Mouse (Mus musculus) liver, adult 2 months (tissue): ENCODE measurements at regions not wholly inside any gene's neighbourhood (a gene's known extent, or its start where the extent isn't known, plus 50 kb on each side); places are given as distances from the start of the nearest gene placed in this dataset.

ENCODE experiments used
- DNase-seq: peaks from one replicate; pipeline ENCODE4 v3.0.0-alpha.2; 2011; ENCODE audit warnings: low read depth, low spot score; ENCODE audit errors: extremely low read depth
- H3K27ac ChIP-seq: fragments of 200-500 bp; replicated peaks from 2 replicates; pipeline ENCODE4 v1.5.1; 2012; ENCODE audit warnings: low read depth, mild to moderate bottlenecking, control low read depth, inconsistent platforms, low read length; ENCODE audit not compliant: insufficient read depth
- H3K27me3 ChIP-seq: fragments of 200-500 bp; 2 replicates; pipeline ENCODE4 v1.6.1; 2012; ENCODE audit warnings: mild to moderate bottlenecking, moderate library complexity, low read length, inconsistent platforms; ENCODE audit not compliant: control insufficient read depth, insufficient read depth
- H3K36me3 ChIP-seq: fragments of 200-500 bp; 2 replicates; pipeline ENCODE4 v1.6.1; 2012; ENCODE audit warnings: low read length, inconsistent platforms; ENCODE audit not compliant: control insufficient read depth, insufficient read depth
- H3K4me1 ChIP-seq: fragments of 200-500 bp; 2 replicates; pipeline ENCODE4 v1.6.1; 2011; ENCODE audit warnings: low read length; ENCODE audit not compliant: control insufficient read depth, insufficient read depth
- H3K4me3 ChIP-seq: fragments of 200-500 bp; 2 replicates; pipeline ENCODE4 v1.5.1; 2011; ENCODE audit warnings: low read depth, mild to moderate bottlenecking, control low read depth, low read length, moderate library complexity; ENCODE audit not compliant: insufficient read depth
- H3K79me2 ChIP-seq: fragments of 200-500 bp; 2 replicates; pipeline ENCODE4 v1.6.1; 2012; ENCODE audit warnings: inconsistent platforms, mild to moderate bottlenecking, low read length, moderate library complexity; ENCODE audit not compliant: control insufficient read depth, insufficient read depth
- H3K9ac ChIP-seq: fragments of 200-500 bp; 2 replicates; pipeline ENCODE4 v1.6.1; 2012; ENCODE audit warnings: low read depth, mild to moderate bottlenecking, control low read depth, inconsistent platforms, low read length
- CTCF ChIP-seq: fragments of 200-500 bp; IDR thresholded peaks from 2 replicates; pipeline ENCODE4 v1.5.1; 2011; ENCODE audit warnings: low read depth, low read length, control low read depth
- POLR2A ChIP-seq: fragments of 200-500 bp; IDR thresholded peaks from 2 replicates; pipeline ENCODE4 v1.6.1; 2011; ENCODE audit warnings: low read length, control low read depth; ENCODE audit not compliant: insufficient read depth; ENCODE audit errors: extremely low read depth
- WGBS: fragments of 180-500 bp; shearing (Covaris S2); methylation state at CpG from one replicate; pipeline ENCODE4 v1.1.7; 2018; 5-methylcytosine and 5-hydroxymethylcytosine counted together

DNA sequence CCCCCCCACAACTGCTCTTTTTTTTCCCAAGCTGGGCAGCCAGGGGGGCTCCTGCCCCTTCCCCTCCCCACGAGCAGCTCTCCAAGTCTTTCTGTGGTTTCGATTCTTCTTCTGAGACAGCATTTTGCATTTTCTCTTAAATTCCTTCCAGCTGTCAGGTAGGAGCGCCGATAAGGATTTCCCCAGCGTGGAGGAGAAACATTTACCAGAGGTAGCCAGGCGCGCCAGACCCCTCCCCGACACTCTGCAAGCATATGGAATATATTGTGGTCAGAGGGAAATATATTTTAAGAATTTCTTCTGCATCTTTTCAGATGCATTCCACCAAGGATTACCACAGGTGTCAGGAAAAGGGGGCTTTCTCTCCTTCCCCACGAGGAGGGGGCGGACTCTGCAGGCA is 111.9 kb downstream of the Tbx5 start:
- H3K27me3 ChIP-seq = 0 out of 2 replicates have a peak, but pooled peaks cover 2% of the 10 kb centered on the region
- H3K9ac ChIP-seq = no peak overlapping the region
- 71% methylated on average over 10 of the region's 10 CpGs for WGBS
- no peaks in the 10 kb centered on the region for H3K36me3 ChIP-seq
- no peaks in the 10 kb centered on the region for H3K79me2 ChIP-seq
- H3K27ac ChIP-seq = no peak overlapping the region
- H3K4me3 ChIP-seq = no peak overlapping the region
- no peaks in the 10 kb centered on the region for H3K4me1 ChIP-seq
- TF ChIP-seq CTCF = no peak
- TF ChIP-seq POLR2A = no peak
- no peak for DNase-seq

DNA sequence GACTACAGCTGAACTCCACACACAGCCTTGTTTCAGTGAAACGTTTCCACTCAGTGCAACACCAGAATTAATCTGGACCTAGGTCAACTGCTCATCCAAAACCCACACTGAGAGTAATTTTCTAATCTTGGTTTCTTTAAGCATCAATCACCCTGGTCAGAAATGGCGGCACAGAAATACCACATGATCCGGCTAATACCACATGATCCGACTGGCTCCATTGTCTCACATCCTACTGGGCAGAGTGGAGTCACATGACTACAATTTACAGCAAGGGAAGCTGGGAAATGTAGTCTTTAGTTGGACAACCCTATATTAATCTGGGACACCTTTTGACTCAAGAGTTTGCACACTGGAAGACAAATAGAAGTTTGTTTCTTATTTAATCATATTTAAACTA is 115.9 kb downstream of the Tbx5 start:
- Histone ChIP-seq H3K4me3 (no peak overlapping the region), H3K79me2 (no peaks in the 10 kb centered on the region), H3K27ac (no peak overlapping the region), H3K4me1 (0 out of 2 replicates have a peak, but pooled peaks cover 3% of the 10 kb centered on the region), H3K36me3 (no peaks in the 10 kb centered on the region), H3K9ac (no peak overlapping the region), H3K27me3 (0 out of 2 replicates have a peak, but pooled peaks cover 2% of the 10 kb centered on the region)
- no peak for DNase-seq
- 82% methylated on average over 4 of the region's 4 CpGs for WGBS
- TF ChIP-seq POLR2A (no peak), CTCF (no peak)

DNA sequence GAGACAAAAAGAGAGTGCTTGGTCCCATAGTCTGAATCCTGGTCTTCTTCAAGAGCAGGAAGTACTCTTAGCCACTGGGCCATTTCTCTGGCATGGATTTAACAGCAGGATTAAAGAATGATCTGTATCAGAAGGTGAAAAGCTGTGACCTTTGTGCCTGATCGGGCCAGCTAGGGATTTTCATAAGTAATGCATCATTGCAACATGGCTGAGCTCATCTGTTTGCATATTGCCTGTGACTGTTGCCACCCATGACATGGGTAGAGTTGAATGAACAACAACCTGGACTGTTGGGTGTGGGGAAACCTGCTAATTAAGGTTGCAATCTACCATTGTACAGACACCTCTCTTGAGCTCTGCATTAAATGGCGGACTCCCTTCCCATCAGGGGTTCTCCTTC is 119.6 kb downstream of the Tbx5 start:
- WGBS = 62% methylated on average over 2 of the region's 2 CpGs
- Histone ChIP-seq H3K79me2 (no peaks in the 10 kb centered on the region), H3K36me3 (no peaks in the 10 kb centered on the region), H3K4me3 (no peak overlapping the region), H3K9ac (no peak overlapping the region), H3K27ac (no peak overlapping the region), H3K27me3 (no peaks in the 10 kb centered on the region), H3K4me1 (0 out of 2 replicates have a peak, but pooled peaks cover 3% of the 10 kb centered on the region)
- DNase-seq = peak; percentile 65
- TF ChIP-seq POLR2A = no peak
- no peak for TF ChIP-seq CTCF

DNA sequence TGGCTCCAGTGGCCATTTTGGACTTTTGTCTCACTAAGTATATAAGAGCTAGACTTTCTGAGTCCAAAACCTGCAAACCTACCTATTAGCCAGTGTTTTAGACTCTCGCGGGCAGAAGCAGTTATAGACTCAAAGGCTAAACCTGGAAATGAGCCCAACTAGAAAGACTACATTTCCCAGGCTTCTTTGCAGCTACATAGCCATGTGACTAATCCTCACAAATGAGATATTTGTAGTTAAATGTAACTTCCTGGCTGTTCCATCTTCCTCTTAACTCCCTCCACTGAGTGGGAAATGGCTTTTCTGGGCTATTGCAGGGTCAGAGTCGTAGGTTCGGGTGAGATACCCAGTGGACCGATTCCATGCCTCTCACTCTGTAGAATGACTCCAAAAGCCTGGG is 120.7 kb downstream of the Tbx5 start:
- Histone ChIP-seq H3K79me2 (no peaks in the 10 kb centered on the region), H3K27me3 (no peaks in the 10 kb centered on the region), H3K4me1 (0 out of 2 replicates have a peak, but pooled peaks cover 3% of the 10 kb centered on the region), H3K36me3 (no peaks in the 10 kb centered on the region), H3K27ac (no peak overlapping the region), H3K4me3 (no peak overlapping the region), H3K9ac (no peak overlapping the region)
- DNase-seq = peak; percentile 6
- TF ChIP-seq CTCF (no peak), POLR2A (no peak)
- WGBS = 81% methylated on average over 5 of the region's 5 CpGs

DNA sequence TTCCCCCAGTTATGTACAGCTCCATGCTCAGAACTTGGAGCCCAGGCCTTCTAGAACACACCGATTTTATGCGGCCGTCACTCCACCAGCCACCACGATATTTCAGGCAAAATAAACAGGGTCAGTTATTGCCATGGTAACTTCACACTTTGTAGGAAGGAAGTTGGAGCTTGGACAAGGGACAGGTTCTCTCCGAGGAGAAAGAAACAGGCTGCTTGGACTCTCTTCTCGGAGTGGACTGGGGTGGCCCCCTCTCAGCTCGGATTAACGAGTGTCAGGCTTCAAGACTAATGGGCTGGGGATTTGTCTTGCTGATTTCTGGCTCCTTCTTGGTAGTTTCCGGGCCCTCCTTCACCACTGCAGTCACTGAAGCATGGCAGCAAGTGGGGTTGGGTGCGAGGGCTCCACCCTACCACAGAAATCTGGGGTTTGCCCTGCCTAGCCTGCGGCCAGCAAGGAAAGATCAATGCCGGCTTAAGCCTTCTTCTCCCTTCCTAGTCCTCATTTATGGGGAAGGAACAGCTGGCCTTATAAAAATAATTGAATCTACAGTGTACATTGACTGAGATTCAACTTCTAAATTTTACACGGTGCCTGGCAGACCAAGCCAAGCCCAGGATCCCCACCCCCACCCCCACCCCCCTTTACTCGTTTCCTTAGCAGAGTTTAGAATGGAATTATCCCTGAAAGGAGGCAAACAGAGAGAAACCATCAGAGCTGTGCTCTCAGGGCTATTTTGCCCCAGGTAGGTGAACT is 121.5 kb downstream of the Tbx5 start:
- no peaks in the 10 kb centered on the region for H3K79me2 ChIP-seq

DNA sequence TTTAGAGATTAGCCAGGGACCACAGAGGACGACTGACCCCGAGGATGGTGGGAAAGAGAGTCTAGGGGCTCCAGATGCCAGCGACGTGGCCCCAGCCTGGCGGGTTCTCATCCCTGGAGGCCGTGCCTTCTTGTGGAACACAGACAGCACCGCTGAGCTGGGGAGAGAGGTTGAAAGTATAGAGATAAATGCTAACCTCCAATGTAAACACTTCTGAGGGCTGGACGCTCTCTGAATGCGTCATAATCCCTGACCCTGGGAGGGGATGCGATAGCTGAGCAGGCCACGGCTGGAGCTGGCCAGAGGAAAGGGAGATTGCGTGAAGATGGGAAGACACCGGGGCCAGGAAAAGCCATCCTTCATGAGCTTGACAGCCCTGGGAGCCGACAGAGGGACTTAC is 126.5 kb downstream of the Tbx5 start:
- H3K4me3 ChIP-seq = no peak overlapping the region
- no peak for DNase-seq
- no peak overlapping the region for H3K27ac ChIP-seq
- H3K9ac ChIP-seq = no peak overlapping the region
- no peaks in the 10 kb centered on the region for H3K4me1 ChIP-seq
- H3K79me2 ChIP-seq = no peaks in the 10 kb centered on the region
- no peaks in the 10 kb centered on the region for H3K36me3 ChIP-seq
- H3K27me3 ChIP-seq = no peaks in the 10 kb centered on the region
- TF ChIP-seq CTCF (no peak), POLR2A (no peak)
- 15% methylated on average over 14 of the region's 14 CpGs for WGBS

More for the DNA sequence above, 121.5 kb downstream of the Tbx5 start:
- H3K4me1 ChIP-seq = 0 out of 2 replicates have a peak, but pooled peaks cover 3% of the 10 kb centered on the region
- no peaks in the 10 kb centered on the region for H3K27me3 ChIP-seq
- H3K4me3 ChIP-seq = no peak overlapping the region
- H3K27ac ChIP-seq = no peak overlapping the region
- no peak for DNase-seq
- WGBS = 77% methylated on average over 14 of the region's 14 CpGs
- no peak for TF ChIP-seq POLR2A
- no peak for TF ChIP-seq CTCF
- H3K9ac ChIP-seq = no peak overlapping the region
- no peaks in the 10 kb centered on the region for H3K36me3 ChIP-seq
